Mouse (Mus musculus): ENCODE data around the gene 4933411K16Rik.

The 4933411K16Rik gene

DNA sequence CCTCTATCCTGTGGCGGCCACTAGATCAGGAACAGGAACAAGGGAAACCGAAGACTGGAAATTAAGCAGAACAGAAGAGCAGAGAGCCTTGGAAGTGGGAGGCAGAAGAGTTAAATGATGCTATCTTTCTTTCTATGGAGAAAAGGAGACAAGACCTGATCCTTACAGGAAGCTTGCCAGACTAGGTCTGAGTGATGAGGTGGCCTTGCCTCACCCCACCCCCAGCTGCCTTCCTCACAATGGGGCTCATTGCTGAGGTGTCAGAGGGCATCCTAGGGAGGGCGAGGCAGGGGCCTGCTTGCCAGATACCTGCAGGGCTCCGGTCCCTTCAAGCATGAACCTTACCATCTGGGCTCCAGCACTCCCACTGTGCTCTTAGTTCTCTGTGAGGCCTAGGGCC lies at the start of gene 4933411K16Rik:
Gene 4933411K16Rik (plus strand): TSS at position 301 of the 400 bp plus-strand sequence.
- DNase-seq, result no peak

GRCm38 (mm10) chr19:42004258-42004657 lies 47.8 kb upstream of the 4933411K16Rik start:
- no peak for DNase-seq

GRCm38 (mm10) chr19:42005616-42006015 lies 46.4 kb upstream of the 4933411K16Rik start:
- peak in 1 of 2 experiments; percentile 30 for DNase-seq

DNA sequence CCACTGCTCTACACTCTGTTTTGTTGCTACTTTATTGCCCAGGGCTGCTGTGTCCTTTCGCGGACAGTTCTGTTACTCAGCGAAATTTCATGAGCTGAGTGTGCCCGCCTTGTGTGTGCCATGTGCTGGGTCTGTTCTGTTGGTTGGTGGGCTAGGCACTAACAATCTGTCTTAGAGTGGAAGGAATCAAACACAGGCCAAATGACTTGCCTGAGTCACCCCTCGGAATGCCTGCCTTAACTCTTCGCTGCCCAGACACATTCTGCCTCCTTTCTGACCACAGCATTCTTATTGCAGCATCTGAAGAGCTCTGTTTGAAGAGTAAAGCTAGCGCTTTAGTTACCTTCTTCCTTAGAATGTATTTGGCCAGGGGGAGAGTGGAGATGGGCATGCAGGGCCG lies 45.5 kb upstream of the 4933411K16Rik start:
- DNase-seq, result no peak

DNA sequence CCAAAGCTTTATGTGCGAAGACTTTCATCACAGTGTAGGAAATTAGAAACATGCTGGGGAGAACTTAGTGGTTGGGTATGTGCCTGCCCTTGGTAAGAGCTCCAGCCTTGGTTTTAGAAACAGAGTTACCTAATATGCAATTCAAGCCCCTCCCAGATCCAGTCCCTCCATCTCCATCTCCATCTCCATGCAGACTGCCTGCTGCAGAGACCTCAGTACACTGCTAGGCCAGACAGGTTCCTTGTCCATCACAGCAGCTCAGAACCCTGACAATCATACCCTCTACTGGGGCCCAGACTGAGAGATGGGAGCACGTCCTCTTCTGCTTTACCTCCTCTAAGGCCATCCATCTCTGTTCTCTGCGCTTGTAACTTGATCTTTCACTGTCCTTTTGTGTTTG lies 43.5 kb upstream of the 4933411K16Rik start:
- no peak for DNase-seq

GRCm38 (mm10) chr19:42009067-42009466 lies 43.0 kb upstream of the 4933411K16Rik start:
- no peak for DNase-seq

DNA sequence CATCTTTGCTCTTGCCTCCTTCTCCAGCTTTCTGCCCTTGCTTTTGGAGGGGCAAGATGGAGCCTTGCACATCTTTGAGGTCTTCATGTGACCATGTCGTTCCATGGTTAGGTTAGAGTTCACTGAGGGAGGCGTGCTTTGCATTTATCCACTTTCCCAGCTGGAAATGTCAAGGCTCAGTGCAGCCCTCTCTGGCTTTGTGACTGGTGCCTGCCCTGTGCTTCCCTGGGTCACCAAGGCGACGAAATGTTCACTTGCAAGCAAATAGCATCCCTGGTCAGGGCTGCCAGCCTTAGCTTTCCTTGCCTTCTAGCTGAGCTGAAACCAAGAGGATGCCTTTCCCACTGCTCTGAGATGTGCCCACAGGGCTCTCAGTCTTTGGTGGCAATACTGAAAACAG lies 41.6 kb upstream of the 4933411K16Rik start:
- no peak for DNase-seq

GRCm38 (mm10) chr19:42011123-42011522 lies 40.9 kb upstream of the 4933411K16Rik start:
- DNase-seq, result no peak

DNA sequence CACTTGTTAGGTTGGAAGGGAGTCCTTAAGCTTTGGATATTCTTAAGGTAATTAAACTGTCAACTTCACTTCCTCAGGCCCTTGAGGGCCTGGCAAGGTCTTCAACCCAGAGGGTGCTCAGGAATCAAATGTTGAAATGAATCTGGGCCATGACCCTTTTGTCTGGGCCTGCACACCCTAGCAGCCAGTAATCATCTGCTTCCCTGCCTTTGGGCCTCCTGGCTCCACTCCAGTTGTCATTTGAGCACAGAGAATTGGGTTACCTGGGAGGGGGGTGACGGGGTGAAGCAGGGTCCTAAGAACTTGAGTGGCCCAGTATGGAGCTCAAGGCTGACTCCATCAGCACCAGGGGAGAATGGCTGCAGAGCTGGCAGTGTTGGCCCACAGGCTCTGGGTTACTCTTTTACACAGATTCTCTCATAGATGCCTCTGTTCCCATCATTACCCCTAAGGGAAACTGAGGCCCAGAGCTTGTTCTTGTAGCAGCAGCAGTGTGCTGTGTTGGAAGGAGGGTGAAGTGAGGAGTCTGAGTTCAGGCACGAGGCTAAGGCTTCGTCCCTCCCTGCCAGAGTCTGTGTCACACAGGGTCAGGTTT lies 37.7 kb upstream of the 4933411K16Rik start:
- DNase-seq, result no peak

DNA sequence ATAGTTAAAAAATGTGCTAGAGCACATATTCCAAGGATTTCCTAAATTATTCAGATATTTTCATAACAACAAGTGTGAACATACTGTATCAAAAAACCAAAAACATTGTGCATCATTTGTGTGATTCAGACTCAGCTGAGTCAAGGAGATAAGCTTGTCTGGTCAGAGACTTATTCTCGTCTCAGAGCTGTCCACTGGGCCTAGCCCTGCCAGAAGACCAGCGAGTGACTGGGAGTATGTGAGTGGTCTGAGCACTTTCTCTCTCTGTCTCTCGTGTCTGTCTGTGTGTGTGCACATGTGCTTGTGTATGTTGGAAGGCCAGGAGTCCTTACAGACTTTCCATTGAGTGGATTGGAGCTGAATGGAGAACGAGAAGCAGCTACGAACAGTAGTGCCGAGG lies 37.0 kb upstream of the 4933411K16Rik start:
- DNase-seq, result no peak

- DNase-seq, result no peak
These were observed 35.8 kb upstream of the 4933411K16Rik start for GRCm38 (mm10) chr19:42016251-42016650.

GRCm38 (mm10) chr19:42016840-42017239 lies 35.2 kb upstream of the 4933411K16Rik start:
- no peak for DNase-seq

GRCm38 (mm10) chr19:42017399-42018247 lies 34.4 kb upstream of the 4933411K16Rik start:
- DNase-seq, result peak; percentile 42 to 61

- DNase-seq, result no peak
These were observed 33.0 kb upstream of the 4933411K16Rik start for GRCm38 (mm10) chr19:42019011-42019522.

DNA sequence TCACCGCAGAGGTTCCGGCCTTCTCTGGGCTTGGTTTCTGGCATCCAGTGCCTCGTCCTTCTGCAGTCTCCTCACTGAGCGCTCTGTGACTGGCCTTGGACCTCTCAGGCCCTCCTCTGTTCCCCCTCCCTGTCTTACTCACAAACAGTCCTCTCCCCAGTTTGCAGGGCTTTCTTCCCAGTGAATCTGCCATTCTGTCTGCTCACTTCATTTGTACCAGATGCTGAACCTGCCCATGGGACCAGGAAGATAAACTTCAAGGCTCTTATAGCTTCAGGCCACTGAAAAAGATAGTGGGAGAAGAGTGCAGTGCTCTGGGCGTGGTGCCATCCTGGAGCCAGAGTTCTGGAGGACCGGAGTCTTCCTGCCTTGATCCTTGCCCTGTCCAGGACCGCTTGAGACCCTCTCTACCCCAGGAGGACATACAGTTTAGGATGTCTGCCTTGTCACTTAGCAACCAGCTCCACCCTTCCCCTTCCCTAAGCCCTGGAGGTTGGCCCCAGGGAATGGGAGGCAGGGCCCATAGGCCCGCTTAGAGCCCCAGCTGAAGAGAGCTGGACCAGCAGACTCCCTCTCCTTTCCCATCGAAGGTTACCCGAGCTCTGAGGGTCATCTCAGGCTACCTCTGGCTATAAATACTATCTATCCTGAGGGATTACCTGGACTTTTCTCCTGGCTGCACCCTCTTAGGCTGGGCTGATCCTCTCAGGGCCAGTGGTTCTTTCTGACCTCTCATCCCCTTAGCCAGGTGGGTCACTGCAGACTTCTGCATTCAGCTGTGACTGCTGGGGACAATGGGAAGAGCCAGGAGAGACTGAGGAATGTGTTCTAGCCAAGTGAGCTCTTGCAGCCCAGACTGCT lies 30.1 kb upstream of the 4933411K16Rik start:
- DNase-seq, result no peak

GRCm38 (mm10) chr19:42022542-42022848 lies 29.6 kb upstream of the 4933411K16Rik start:
- DNase-seq, result no peak

- peak; percentile 83 to 92 for DNase-seq
These were observed 25.9 kb upstream of the 4933411K16Rik start for GRCm38 (mm10) chr19:42026158-42026557.

DNA sequence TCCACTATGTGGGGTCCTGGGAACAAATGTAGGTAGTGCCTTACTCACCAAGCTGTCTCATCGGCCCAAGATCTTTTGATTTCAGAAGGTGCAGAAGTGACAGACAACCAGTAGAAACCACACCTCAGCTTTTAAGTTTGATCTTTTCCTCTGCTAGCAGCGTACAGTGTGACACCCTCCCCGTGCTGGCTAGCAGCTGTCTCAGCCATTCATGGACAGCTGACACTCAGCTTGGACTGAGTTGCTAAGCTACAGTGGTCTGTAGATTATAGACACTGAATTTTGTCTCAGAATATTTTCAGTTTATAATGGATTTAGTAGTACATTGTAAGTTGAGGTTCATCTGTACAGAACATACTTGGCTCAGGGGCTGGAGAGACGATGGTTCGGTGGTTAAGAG lies 20.9 kb upstream of the 4933411K16Rik start:
- DNase-seq, result no peak

- no peak for DNase-seq
These were observed 18.4 kb upstream of the 4933411K16Rik start for GRCm38 (mm10) chr19:42033611-42034010.

GRCm38 (mm10) chr19:42034146-42034775 lies 17.8 kb upstream of the 4933411K16Rik start:
- no peak for DNase-seq

- no peak for DNase-seq
These were observed 17.1 kb upstream of the 4933411K16Rik start for GRCm38 (mm10) chr19:42034881-42035455.

All from kidney, postnatal 36 days (tissue).